Mouse (Mus musculus) forebrain, embryonic 10.5 days (tissue): ENCODE results near the gene Ces5a. TPM values are rescaled to one million over a fixed set of nuclear protein-coding genes. Genes with fewer than 3 reads are reported as not detected.
"Not testable (repeated sequence)": the region's sequence is repeated elsewhere in the genome, so short reads cannot be mapped to it uniquely, and the experiment has no call there.

Source experiments
- DNase-seq: peaks from one replicate; pipeline ENCODE4 v3.0.0-alpha.2; 2017; ENCODE audit warnings: low spot score; ENCODE audit errors: extremely low spot score
- H3K27ac ChIP-seq: fragments of 300-500 bp; sonication (generic); 2 replicates; pipeline ENCODE4 v1.5.1; 2016; ENCODE audit warnings: mild to moderate bottlenecking
- H3K27me3 ChIP-seq: fragments of 300-500 bp; sonication (generic); 2 replicates; pipeline ENCODE4 v1.6.1; 2016; ENCODE audit warnings: mild to moderate bottlenecking; ENCODE audit not compliant: poor library complexity, severe bottlenecking
- H3K36me3 ChIP-seq: fragments of 300-500 bp; sonication (generic); replicated peaks from 2 replicates; pipeline ENCODE4 v1.6.1; 2016; ENCODE audit warnings: mild to moderate bottlenecking, moderate library complexity
- H3K4me1 ChIP-seq: fragments of 300-500 bp; sonication (generic); 2 replicates; pipeline ENCODE4 v1.6.1; 2016
- H3K4me3 ChIP-seq: fragments of 300-500 bp; sonication (generic); 2 replicates; pipeline ENCODE4 v1.5.1; 2016; ENCODE audit warnings: mild to moderate bottlenecking, moderate library complexity
- H3K9me3 ChIP-seq: fragments of 300-500 bp; sonication (generic); 2 replicates; pipeline ENCODE4 v1.6.1; 2016; ENCODE audit warnings: mild to moderate bottlenecking, moderate library complexity
- WGBS: fragments of 180-500 bp; shearing (Covaris S2); methylation state at CpG from one replicate; pipeline ENCODE4 v1.1.7; 2016; 5-methylcytosine and 5-hydroxymethylcytosine counted together
- polyA plus RNA-seq: library from polyadenylated mRNA; unstranded; fragments of >200 nt; fragmentation: Nextera tagmentation; extraction: Ambion mirVana; gene quantifications from 2 replicates; pipeline ENCODE4 v1.2.1, GENCODE M21; 2016

Gene Ces5a
- polyA plus RNA-seq, 1 experiment from 2014 or later, result not detected

GRCm38 (mm10) chr8:93502634-93503033, 33.0 kb downstream of the Ces5a start:
- peaks cover 10% of the 10 kb centered on the region for H3K4me1 ChIP-seq
- DNase-seq, result no peak
- 81% methylated on average over 3 of the region's 3 CpGs for WGBS
- H3K27me3 ChIP-seq, result peaks cover 8% of the 10 kb centered on the region; the same call in 1 of the 2 replicates
- no peak overlapping the region for H3K4me3 ChIP-seq
- H3K9me3 ChIP-seq, result no peaks in the 10 kb centered on the region
- H3K36me3 ChIP-seq, result no peaks in the 10 kb centered on the region
- no peak overlapping the region for H3K27ac ChIP-seq

- Histone ChIP-seq H3K27me3 (peaks cover 11% of the 10 kb centered on the region; the same call in 1 of the 2 replicates), H3K9me3 (no peaks in the 10 kb centered on the region), H3K36me3 (no peaks in the 10 kb centered on the region), H3K4me1 (peaks cover 10% of the 10 kb centered on the region), H3K27ac (no peak overlapping the region), H3K4me3 (no peak overlapping the region; the same call in 1 of the 2 replicates)
- WGBS, result 29% methylated on average over 9 of the region's 9 CpGs
- DNase-seq, result no peak
Measured at GRCm38 (mm10) chr8:93499437-93499836, 36.2 kb downstream of the Ces5a start.

- DNase-seq, result peak; percentile 47
- peaks cover 27% of the 10 kb centered on the region for H3K4me1 ChIP-seq
- H3K27ac ChIP-seq, result no peak overlapping the region
- WGBS, result 17% methylated on average over 6 of the region's 6 CpGs
- no peaks in the 10 kb centered on the region for H3K9me3 ChIP-seq
- peaks cover 40% of the 10 kb centered on the region for H3K27me3 ChIP-seq
- H3K4me3 ChIP-seq, result no peak overlapping the region
- H3K36me3 ChIP-seq, result no peaks in the 10 kb centered on the region
Measured at GRCm38 (mm10) chr8:93495330-93495729, 40.3 kb downstream of the Ces5a start.

- H3K9me3 ChIP-seq, result no peaks in the 10 kb centered on the region
- DNase-seq, result no peak
- peaks cover 28% of the 10 kb centered on the region for H3K4me1 ChIP-seq
- 4% methylated on average over 4 of the region's 4 CpGs for WGBS
- no peaks in the 10 kb centered on the region for H3K36me3 ChIP-seq
- no peak overlapping the region for H3K4me3 ChIP-seq
- H3K27ac ChIP-seq, result no peak overlapping the region
- peaks cover 51% of the 10 kb centered on the region for H3K27me3 ChIP-seq
Measured at GRCm38 (mm10) chr8:93488743-93489142, 46.9 kb downstream of the Ces5a start.

- no peak overlapping the region for H3K27ac ChIP-seq
- WGBS, result 92% methylated on average over 3 of the region's 3 CpGs
- H3K4me3 ChIP-seq, result no peak overlapping the region
- H3K4me1 ChIP-seq, result no peaks in the 10 kb centered on the region
- H3K27me3 ChIP-seq, result no peaks in the 10 kb centered on the region
- DNase-seq, result no peak
- no peaks in the 10 kb centered on the region for H3K9me3 ChIP-seq
- no peaks in the 10 kb centered on the region for H3K36me3 ChIP-seq
Measured at GRCm38 (mm10) chr8:93478211-93478610, 57.4 kb downstream of the Ces5a start.

GRCm38 (mm10) chr8:93469733-93470132, 65.9 kb downstream of the Ces5a start:
- H3K27ac ChIP-seq, H3K9me3 ChIP-seq, H3K27me3 ChIP-seq, H3K4me1 ChIP-seq, H3K4me3 ChIP-seq, H3K36me3 ChIP-seq, DNase-seq: not testable (repeated sequence)
- WGBS, result 87% methylated on average over 16 of the region's 16 CpGs

- 96% methylated on average over 12 of the region's 12 CpGs for WGBS
- no peak for DNase-seq
- Histone ChIP-seq H3K4me3 (no peak overlapping the region), H3K27me3 (no peaks in the 10 kb centered on the region), H3K27ac (no peak overlapping the region), H3K9me3 (no peaks in the 10 kb centered on the region), H3K4me1 (no peaks in the 10 kb centered on the region), H3K36me3 (no peaks in the 10 kb centered on the region)
Measured at GRCm38 (mm10) chr8:93454258-93454877, 81.3 kb downstream of the Ces5a start.

Other genes starting within 250 kb of the Ces5a start
- gene Ces1g, start 198.5 kb downstream of the Ces5a start, polyA plus RNA-seq, result not detected in 2 replicates
- gene Ces1h, start 156.1 kb downstream of the Ces5a start, polyA plus RNA-seq, result not detected in 2 replicates